Mouse (Mus musculus) liver, embryonic 14.5 days (tissue): ENCODE data around the gene Plac9a. TPM values are rescaled to one million over a fixed set of nuclear protein-coding genes. Genes with fewer than 3 reads are reported as not detected.

Experiments used
- ATAC-seq: fragments of 200-750 bp; cut with Nextera tagmentation; 2 replicates; pipeline ENCODE4 v1.8.0; 2017; ENCODE audit warnings: moderate number of reproducible peaks, mild to moderate bottlenecking, moderate library complexity; ENCODE audit not compliant: insufficient read depth
- DNase-seq, 3 experiments: peaks; one replicate each; pipeline ENCODE4 v3.0.0-alpha.2; 2012 to 2013; ENCODE audit warnings: low read depth in 3 of 3, low spot score in 3 of 3
- H3K27ac ChIP-seq: fragments of 300-500 bp; sonication (generic); 2 replicates; pipeline ENCODE4 v1.5.1; 2014; ENCODE audit warnings: moderate library complexity, mild to moderate bottlenecking, control low read depth, inconsistent platforms
- H3K27me3 ChIP-seq: fragments of 300-500 bp; sonication (generic); 2 replicates; pipeline ENCODE4 v1.6.1; 2014; ENCODE audit warnings: mild to moderate bottlenecking, low read length, moderate library complexity; ENCODE audit not compliant: control insufficient read depth, insufficient read depth
- H3K36me3 ChIP-seq: fragments of 300-500 bp; sonication (generic); replicated peaks from 2 replicates; pipeline ENCODE4 v1.6.1; 2014; ENCODE audit warnings: low read depth; ENCODE audit not compliant: control insufficient read depth, insufficient read depth
- H3K4me1 ChIP-seq, 2 experiments: fragments of 200-500 bp in 1 of 2; fragments of 300-500 bp in 1 of 2; sonication (generic) in 1 of 2; replicated peaks; 2 replicates each; pipeline ENCODE4 v1.6.1; 2012 to 2014; ENCODE audit warnings: antibody characterized with exemption in 1 of 2, inconsistent platforms in 1 of 2, low read length in 1 of 2; ENCODE audit not compliant: control insufficient read depth in 2 of 2, insufficient read depth in 2 of 2
- H3K4me2 ChIP-seq: fragments of 300-500 bp; sonication (generic); 2 replicates; pipeline ENCODE4 v1.6.1; 2014; ENCODE audit warnings: low read depth, mild to moderate bottlenecking, control low read depth, moderate library complexity
- H3K4me3 ChIP-seq, 2 experiments: fragments of 200-500 bp in 1 of 2; fragments of 300-500 bp in 1 of 2; sonication (generic) in 1 of 2; 2 replicates each; pipeline ENCODE4 v1.5.1; 2012 to 2014; ENCODE audit warnings: low read depth in 2 of 2, low read length in 2 of 2, mild to moderate bottlenecking in 2 of 2, control low read depth in 1 of 2, inconsistent platforms in 1 of 2, moderate library complexity in 1 of 2; ENCODE audit not compliant: insufficient read depth in 1 of 2
- H3K9ac ChIP-seq: fragments of 300-500 bp; sonication (generic); replicated peaks from 2 replicates; pipeline ENCODE4 v1.6.1; 2014; ENCODE audit warnings: mild to moderate bottlenecking, control low read depth, moderate library complexity
- H3K9me3 ChIP-seq: fragments of 300-500 bp; sonication (generic); 2 replicates; pipeline ENCODE4 v1.6.1; 2016; ENCODE audit warnings: low read length, mixed read lengths; ENCODE audit not compliant: control insufficient read depth
- CTCF ChIP-seq: IDR thresholded peaks from 2 replicates; pipeline ENCODE4 v1.5.1; 2016; ENCODE audit warnings: antibody characterized with exemption, low read depth, control low read depth
- EP300 ChIP-seq: IDR thresholded peaks from 2 replicates; pipeline ENCODE4 v1.6.1; 2016; ENCODE audit warnings: antibody characterized with exemption, low read depth
- WGBS: fragments of 180-500 bp; shearing (Covaris S2); extraction: QIAGEN DNeasy Blood & Tissue Kit; methylation state at CpG from one replicate; pipeline ENCODE4 v1.1.7; 2014; ENCODE audit not compliant: insufficient replicate concordance; 5-methylcytosine and 5-hydroxymethylcytosine counted together
- polyA plus RNA-seq, 2 experiments: library from polyadenylated mRNA; depleted of rRNA in 1 of 2; stranded (reverse) in 1 of 2; unstranded in 1 of 2; fragments of >200 nt; fragmentation: Nextera tagmentation in 1 of 2; extraction: Ambion mirVana in 1 of 2; gene quantifications; 2 replicates each; pipeline versions ENCODE4 v1.2.1 to v1.2.3; 2012 to 2014

Gene Plac9a
- polyA plus RNA-seq, 2 experiments, result 0.21 TPM; not detected in 1

DNA sequence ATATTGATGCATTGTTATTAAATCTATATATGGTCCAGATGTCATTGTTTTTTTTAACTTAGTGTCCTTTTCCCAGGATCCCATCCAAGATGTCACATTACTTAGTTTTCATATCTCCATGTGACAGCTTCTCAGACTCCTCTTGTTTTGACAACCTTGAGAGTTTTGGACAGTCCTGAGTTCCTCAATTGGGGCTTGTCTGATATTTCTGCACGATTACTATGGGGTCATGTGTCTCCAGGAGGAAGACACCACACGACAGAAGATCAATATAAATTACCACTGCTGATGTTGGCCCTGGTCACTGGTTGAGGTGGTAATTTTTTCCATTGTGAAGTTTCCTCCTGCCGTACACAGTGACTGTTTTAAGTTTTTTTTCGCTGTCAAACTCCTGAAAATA lies 61.3 kb downstream of the Plac9a start:
- ATAC-seq, result 0 out of 2 replicates have a peak, but pooled peaks have one; percentile 2
- H3K9me3 ChIP-seq, result no peaks in the 10 kb centered on the region
- H3K4me3 ChIP-seq, result peak overlapping the region in 1 of 2 experiments; percentile 73; a peak in 1 of 4 replicates
- H3K4me2 ChIP-seq, result peak overlapping the region; percentile 89
- DNase-seq, result no peak
- peaks cover 0 to 6% of the 10 kb centered on the region in 2 experiments; a peak in 3 of 4 replicates for H3K4me1 ChIP-seq
- H3K9ac ChIP-seq, result no peak overlapping the region
- under 1% methylated on average over 4 of the region's 4 CpGs for WGBS
- H3K27ac ChIP-seq, result no peak overlapping the region
- no peaks in the 10 kb centered on the region for H3K27me3 ChIP-seq
- H3K36me3 ChIP-seq, result no peaks in the 10 kb centered on the region
- TF ChIP-seq CTCF (no peak), EP300 (no peak)

DNA sequence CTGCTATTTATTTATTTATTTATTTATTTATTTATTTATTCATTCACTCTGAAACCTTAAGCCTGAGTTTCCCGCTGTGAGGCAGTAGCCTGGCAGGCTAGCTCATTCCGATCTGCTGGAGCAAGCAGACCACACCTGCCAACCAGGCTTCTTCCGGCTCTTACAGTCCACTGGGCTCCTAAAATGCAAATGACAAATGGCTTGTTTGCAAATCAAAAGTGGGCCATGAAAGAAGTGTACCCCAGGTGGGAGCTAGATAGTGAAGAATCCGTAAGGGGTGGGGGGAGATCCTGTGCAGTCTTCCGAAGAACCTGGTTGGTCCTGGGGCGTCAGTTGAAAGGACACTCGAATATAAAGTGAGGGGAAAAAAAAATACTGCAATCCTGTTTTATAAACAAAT lies 61.9 kb downstream of the Plac9a start:
- ATAC-seq (no peak), DNase-seq (no peak)
- H3K4me1 ChIP-seq, result peaks cover 0 to 6% of the 10 kb centered on the region in 2 experiments; a peak in 3 of 4 replicates
- no peak overlapping the region for H3K9ac ChIP-seq
- no peak overlapping the region for H3K4me3 ChIP-seq
- no peak overlapping the region for H3K4me2 ChIP-seq
- no peak overlapping the region for H3K27ac ChIP-seq
- TF ChIP-seq CTCF, result no peak
- no peak for TF ChIP-seq EP300
- H3K36me3 ChIP-seq, result no peaks in the 10 kb centered on the region
- H3K27me3 ChIP-seq, result no peaks in the 10 kb centered on the region
- no peaks in the 10 kb centered on the region for H3K9me3 ChIP-seq
- 45% methylated on average over 7 of the region's 7 CpGs for WGBS

DNA sequence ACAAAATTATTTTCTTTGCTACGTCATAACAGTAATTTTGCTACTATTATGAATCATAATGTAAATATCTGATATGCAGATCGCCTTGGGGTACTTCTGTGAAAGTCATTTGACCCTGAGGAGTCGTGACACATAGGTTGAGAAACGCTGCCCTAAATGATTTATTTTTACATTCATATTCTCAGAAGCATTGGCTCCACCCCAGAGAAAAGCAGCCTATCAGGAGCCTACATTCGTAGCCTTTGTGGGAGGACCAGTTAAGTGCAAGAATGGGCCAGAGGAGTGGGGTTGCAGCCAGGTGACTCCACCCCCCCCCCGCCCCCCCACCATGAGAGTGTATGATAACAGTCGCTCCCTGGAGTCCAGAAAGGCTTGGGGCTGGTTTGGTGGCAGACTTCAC lies 63.1 kb downstream of the Plac9a start:
- Histone ChIP-seq H3K9me3 (no peaks in the 10 kb centered on the region), H3K27ac (no peak overlapping the region), H3K36me3 (no peaks in the 10 kb centered on the region), H3K27me3 (no peaks in the 10 kb centered on the region), H3K4me2 (no peak overlapping the region), H3K4me3 (no peak overlapping the region), H3K9ac (no peak overlapping the region), H3K4me1 (peaks cover 0 to 6% of the 10 kb centered on the region in 2 experiments; a peak in 3 of 4 replicates)
- DNase-seq (no peak), ATAC-seq (no peak)
- WGBS, result 37% methylated on average over 7 of the region's 7 CpGs
- TF ChIP-seq EP300, result no peak
- TF ChIP-seq CTCF, result no peak

DNA sequence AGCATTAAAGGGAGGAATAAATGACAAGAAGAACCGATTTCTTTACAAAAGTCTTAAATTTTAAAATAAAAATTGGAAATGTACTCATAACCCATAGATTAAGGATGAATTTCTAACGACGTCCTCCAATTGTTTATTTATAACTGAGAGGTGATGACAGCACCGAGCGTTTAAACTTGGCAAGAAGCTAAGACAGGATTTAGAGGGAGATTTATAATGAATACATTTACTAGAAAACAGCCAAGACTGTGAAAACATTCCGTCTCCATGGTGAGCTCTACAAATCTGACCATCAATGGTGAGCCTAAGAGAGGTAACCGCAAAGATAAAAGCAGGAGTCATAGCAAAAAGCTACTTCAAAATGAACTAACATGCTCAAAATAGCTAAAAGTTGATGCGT lies 64.5 kb downstream of the Plac9a start:
- ATAC-seq, result no peak
- no peak overlapping the region for H3K4me3 ChIP-seq
- TF ChIP-seq CTCF, result no peak
- TF ChIP-seq EP300, result no peak
- H3K9ac ChIP-seq, result no peak overlapping the region
- 74% methylated on average over 8 of the region's 8 CpGs for WGBS
- no peaks in the 10 kb centered on the region for H3K36me3 ChIP-seq
- H3K4me1 ChIP-seq, result peaks cover 0 to 6% of the 10 kb centered on the region in 2 experiments; a peak in 3 of 4 replicates
- H3K27ac ChIP-seq, result no peak overlapping the region
- no peaks in the 10 kb centered on the region for H3K9me3 ChIP-seq
- no peak for DNase-seq
- no peaks in the 10 kb centered on the region for H3K27me3 ChIP-seq
- no peak overlapping the region for H3K4me2 ChIP-seq

Other genes starting within 250 kb of the Plac9a start
- gene Ppif, start 208.9 kb downstream of the Plac9a start, polyA plus RNA-seq (2012; rRNA removed), result 42.5 and 44.2 TPM in 2 replicates
- 28.8 and 35.7 TPM in 2 replicates for gene Ppif, start 208.9 kb downstream of the Plac9a start, polyA plus RNA-seq (2014; fragmentation: Nextera tagmentation; extraction: Ambion mirVana)
- 5.1 and 5.7 TPM in 2 replicates for gene Zcchc24, start 134.1 kb downstream of the Plac9a start, polyA plus RNA-seq (2012; rRNA removed)
- 5.7 and 6.6 TPM in 2 replicates for gene Zcchc24, start 134.1 kb downstream of the Plac9a start, polyA plus RNA-seq (2014; fragmentation: Nextera tagmentation; extraction: Ambion mirVana)
- 4.4 and 4.9 TPM in 2 replicates for gene Anxa11, start 60.9 kb downstream of the Plac9a start, polyA plus RNA-seq (2012; rRNA removed)
- gene Anxa11, start 60.9 kb downstream of the Plac9a start, polyA plus RNA-seq (2014; fragmentation: Nextera tagmentation; extraction: Ambion mirVana), result 7.2 and 8.7 TPM in 2 replicates
- gene Tmem254a, start 24.6 kb upstream of the Plac9a start, polyA plus RNA-seq (2012; rRNA removed), result 1.5 and 1.6 TPM in 2 replicates
- 0.80 and 1.8 TPM in 2 replicates for gene Tmem254a, start 24.6 kb upstream of the Plac9a start, polyA plus RNA-seq (2014; fragmentation: Nextera tagmentation; extraction: Ambion mirVana)
- gene Cphx1, start 35.2 kb upstream of the Plac9a start, polyA plus RNA-seq (2012; rRNA removed), result 0.18 and 0.26 TPM in 2 replicates
- gene Cphx1, start 35.2 kb upstream of the Plac9a start, polyA plus RNA-seq (2014; fragmentation: Nextera tagmentation; extraction: Ambion mirVana), result not detected in 2 replicates
- gene Duxbl1, start 75.5 kb upstream of the Plac9a start, polyA plus RNA-seq (2012; rRNA removed), result 0.11 TPM in 2 replicates
- 0.05 and 0.23 TPM in 2 replicates for gene Duxbl1, start 75.5 kb upstream of the Plac9a start, polyA plus RNA-seq (2014; fragmentation: Nextera tagmentation; extraction: Ambion mirVana)
- gene Gm9780, start 139.6 kb upstream of the Plac9a start, polyA plus RNA-seq (2012; rRNA removed), result 2.6 and 3.3 TPM in 2 replicates
- 1.2 and 1.9 TPM in 2 replicates for gene Gm9780, start 139.6 kb upstream of the Plac9a start, polyA plus RNA-seq (2014; fragmentation: Nextera tagmentation; extraction: Ambion mirVana)
- gene Tmem254c, start 164.3 kb upstream of the Plac9a start, polyA plus RNA-seq (2012; rRNA removed), result 5.0 and 6.0 TPM in 2 replicates
- gene Tmem254c, start 164.3 kb upstream of the Plac9a start, polyA plus RNA-seq (2014; fragmentation: Nextera tagmentation; extraction: Ambion mirVana), result 12.3 and 13.8 TPM in 2 replicates
- gene Cphx2, start 178.4 kb upstream of the Plac9a start, polyA plus RNA-seq (2012; rRNA removed), result not detected in 2 replicates
- gene Cphx2, start 178.4 kb upstream of the Plac9a start, polyA plus RNA-seq (2014; fragmentation: Nextera tagmentation; extraction: Ambion mirVana), result not detected in 2 replicates
- not detected in 2 replicates for gene Cphx3, start 179.2 kb upstream of the Plac9a start, polyA plus RNA-seq (2012; rRNA removed)
- not detected in 2 replicates for gene Cphx3, start 179.2 kb upstream of the Plac9a start, polyA plus RNA-seq (2014; fragmentation: Nextera tagmentation; extraction: Ambion mirVana)
- gene Duxbl2, start 215.2 kb upstream of the Plac9a start, polyA plus RNA-seq (2012; rRNA removed), result 0.06 TPM in 1 of 2 replicates, not detected in the other
- not detected in 2 replicates for gene Duxbl2, start 215.2 kb upstream of the Plac9a start, polyA plus RNA-seq (2014; fragmentation: Nextera tagmentation; extraction: Ambion mirVana)